Mouse (Mus musculus): ENCODE results near the gene Smpd3. TPM values are rescaled to one million over a fixed set of nuclear protein-coding genes. Genes with fewer than 3 reads are reported as not detected.
"Not testable (repeated sequence)": the region's sequence is repeated elsewhere in the genome, so short reads cannot be mapped to it uniquely, and the experiment has no call there.

The Smpd3 gene
- total RNA-seq, 2 experiments from 2014 or later, result 52.6 to 59.1 TPM

DNA sequence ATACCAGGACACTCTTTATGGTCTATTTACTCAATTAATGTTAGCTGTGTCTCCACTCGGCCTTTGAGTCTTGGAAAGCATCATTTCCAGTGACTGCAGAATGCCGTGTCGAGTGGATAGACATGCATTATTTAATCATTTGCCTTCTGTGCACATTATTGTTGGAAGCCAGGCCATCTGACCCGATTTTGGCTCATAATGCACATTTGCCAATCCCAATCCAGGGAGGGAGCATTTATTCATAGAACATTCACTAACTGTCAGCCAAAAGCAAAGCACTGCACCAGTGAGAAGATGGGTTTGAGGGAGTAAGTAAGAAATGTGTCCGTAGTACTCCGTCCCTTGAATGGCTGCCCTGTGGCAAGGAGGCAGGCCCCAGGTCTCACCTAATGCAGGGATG is 17.8 kb downstream of the Smpd3 start:
- H3K27ac ChIP-seq, result no peak overlapping the region
- no peak for TF ChIP-seq CTCF (IDR thresholded peaks at IDR 0.05)
- H3K4me3 ChIP-seq, result no peak overlapping the region
- intact Hi-C loops (cut with DNase I), result no loop called here
- DNase-seq (ENCODE audit: extremely low spot score in 1 of 2, low spot score in 2 of 2), result no peak

DNA sequence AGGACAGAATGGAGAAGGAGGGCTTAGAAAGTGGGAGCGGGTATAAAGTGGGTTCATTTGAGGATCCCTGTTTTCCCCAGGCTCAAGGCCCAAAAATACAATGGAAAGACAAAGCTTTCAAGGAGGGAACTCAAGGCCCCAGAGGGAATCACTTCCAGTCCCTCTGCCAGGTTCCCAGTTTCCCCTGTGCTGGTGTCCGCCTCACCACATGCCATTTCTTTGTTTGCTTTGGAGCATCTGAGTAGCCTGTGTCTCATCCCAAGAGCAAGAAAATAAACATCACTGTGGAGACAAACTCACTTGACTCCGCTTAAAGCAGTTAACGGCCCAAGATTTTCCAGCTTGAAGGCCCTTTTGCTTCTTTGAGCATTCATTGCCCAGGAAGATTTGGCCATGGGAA is 20.7 kb downstream of the Smpd3 start:
- intact Hi-C loops (cut with DNase I), result no loop called here
- no peak for DNase-seq (ENCODE audit: extremely low spot score in 1 of 2, low spot score in 2 of 2)
- no peak for TF ChIP-seq CTCF (IDR thresholded peaks at IDR 0.05)
- Histone ChIP-seq H3K27ac (no peak overlapping the region), H3K4me3 (no peak overlapping the region)

DNA sequence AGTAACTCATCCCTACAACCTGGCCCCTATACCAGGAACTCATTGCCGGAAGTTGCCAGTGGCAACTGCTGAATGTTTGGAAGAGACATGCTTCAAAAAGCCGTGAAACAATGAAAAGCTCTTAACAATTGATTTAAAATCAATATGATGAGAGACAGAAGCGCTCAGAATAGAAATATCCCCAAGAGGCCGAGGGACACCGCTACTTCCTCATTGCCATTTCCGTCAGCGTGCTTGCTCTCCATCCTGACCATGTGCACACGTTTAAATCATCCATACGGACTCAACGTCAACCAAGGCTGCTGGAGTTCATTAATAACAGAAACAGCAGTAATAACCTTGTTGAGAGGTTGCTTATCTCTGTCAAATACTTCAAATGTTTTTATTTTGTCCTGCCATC is 21.3 kb downstream of the Smpd3 start:
- intact Hi-C loops (cut with DNase I), result no loop called here
- no peak overlapping the region for H3K27ac ChIP-seq
- no peak for DNase-seq (ENCODE audit: extremely low spot score in 1 of 2, low spot score in 2 of 2)
- TF ChIP-seq CTCF (IDR thresholded peaks at IDR 0.05), result no peak
- H3K4me3 ChIP-seq, result no peak overlapping the region

DNA sequence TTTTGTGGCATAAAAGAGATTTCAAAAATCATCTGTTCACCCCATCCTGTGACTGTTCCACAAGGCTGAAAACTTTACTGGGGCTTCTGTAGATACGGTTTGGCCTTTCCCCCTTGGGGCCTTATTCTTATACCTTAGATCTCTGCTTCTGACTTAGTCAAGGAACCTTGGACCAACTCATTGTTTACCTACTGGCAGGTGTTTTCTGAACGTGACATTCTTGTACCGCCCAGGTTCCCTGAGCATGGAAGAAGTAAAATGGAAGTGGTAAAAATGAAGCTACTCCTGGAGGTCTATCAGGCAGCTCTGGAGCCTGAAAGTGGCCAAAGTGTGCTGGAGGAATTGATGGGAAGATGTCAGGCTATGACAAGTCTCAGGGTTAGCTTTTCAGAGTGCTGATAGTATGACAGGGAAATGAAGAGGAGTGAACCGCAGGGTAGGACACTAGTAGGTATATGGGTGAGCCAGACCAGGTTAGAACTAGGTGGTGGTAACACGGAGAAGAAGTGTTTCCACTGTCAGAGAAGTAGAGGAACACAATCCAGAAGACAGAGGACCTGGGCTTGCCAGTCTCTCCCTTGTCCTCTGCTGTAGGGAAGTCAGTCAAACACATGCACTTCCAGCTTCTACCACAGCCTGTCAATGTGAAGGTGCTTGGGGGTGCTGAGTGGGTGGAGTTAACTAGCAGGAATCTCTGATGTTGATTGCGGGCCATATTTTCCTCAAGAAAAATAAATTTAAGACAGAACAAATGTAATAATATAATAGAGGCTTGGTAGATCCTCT is 22.2 kb downstream of the Smpd3 start:
- no peak overlapping the region for H3K4me3 ChIP-seq
- no peak for DNase-seq (ENCODE audit: extremely low spot score in 1 of 2, low spot score in 2 of 2)
- intact Hi-C loops (cut with DNase I), result no loop called here

DNA sequence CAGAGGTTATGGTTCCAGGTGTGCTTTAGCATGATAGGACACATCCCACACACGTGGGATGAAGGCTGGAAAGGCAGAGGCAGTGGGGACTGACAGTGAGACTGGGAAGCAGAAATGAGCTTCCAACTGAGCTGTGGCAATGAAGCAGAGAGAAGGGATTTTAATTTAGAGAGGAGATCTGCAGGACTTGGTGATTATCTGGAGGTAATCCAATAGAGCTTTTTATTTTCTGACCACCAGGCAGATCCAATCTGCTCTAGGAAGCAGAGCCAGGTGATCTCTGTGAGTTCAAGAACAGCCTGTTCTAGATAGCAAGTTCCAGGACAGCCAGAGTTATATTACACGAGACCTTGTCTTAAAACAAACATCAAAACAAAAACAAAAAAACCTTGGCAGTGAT is 24.0 kb downstream of the Smpd3 start:
- H3K27ac ChIP-seq, result no peak overlapping the region
- intact Hi-C loops (cut with DNase I), result no loop called here
- no peak for TF ChIP-seq CTCF (IDR thresholded peaks at IDR 0.05)
- no peak overlapping the region for H3K4me3 ChIP-seq
- no peak for DNase-seq (ENCODE audit: extremely low spot score in 1 of 2, low spot score in 2 of 2)

More for the DNA sequence above, 22.2 kb downstream of the Smpd3 start:
- H3K27ac ChIP-seq, result no peak overlapping the region
- peak; percentile 15; the same call in 1 of the 2 replicates for TF ChIP-seq CTCF (IDR thresholded peaks at IDR 0.05)

DNA sequence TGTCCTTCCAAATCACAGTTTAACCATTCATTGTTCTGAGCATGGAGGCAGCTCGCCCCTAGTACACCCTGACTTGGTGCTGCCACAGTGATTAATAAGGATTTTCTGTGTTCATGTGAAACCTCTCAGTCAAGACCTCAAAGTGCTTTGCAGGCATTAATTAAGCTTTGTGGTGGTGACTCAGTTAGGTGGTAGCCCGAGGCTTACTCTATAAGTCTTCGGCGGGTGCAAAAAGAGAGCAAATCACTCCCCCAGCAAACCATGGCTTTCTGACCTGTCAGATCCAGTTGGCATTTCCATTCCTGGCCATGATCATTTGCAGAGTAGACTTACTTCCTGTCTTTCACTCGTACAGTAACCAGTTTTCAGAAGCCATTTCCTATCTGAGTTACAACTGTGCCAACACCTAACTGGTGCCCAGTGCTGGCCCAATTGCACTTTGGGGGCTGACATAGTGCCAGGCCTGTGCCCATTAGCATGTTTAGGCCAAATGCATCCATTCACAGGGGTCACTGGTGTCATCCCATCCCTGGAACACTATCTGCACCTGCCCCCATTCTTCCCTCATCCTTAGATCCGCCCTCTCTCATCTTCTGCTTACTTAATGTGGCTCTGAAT is 24.6 kb downstream of the Smpd3 start:
- intact Hi-C loops (cut with DNase I), result no loop called here
- TF ChIP-seq CTCF (IDR thresholded peaks at IDR 0.05), result no peak
- no peak for DNase-seq (ENCODE audit: extremely low spot score in 1 of 2, low spot score in 2 of 2)
- Histone ChIP-seq H3K27ac (no peak overlapping the region), H3K4me3 (no peak overlapping the region)

DNA sequence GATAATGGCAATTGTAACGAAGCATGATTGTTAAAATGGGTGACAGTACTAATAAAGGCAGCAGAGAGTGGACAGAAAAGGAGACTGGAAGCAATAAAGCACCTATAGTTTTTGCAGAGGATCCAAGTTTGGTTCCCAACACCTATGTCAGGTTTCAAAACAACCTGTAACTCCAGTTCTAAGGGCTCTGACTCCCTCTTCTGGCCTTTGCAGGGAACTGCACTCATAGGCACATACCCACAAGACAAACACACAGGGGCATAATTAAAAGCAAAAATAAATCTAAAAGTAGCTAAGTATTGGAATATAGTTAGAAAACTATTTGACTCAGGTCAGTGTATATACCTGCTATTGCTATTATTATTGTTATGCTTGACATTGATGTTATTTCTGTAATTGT is 25.8 kb downstream of the Smpd3 start:
- DNase-seq (ENCODE audit: extremely low spot score in 1 of 2, low spot score in 2 of 2), result no peak
- TF ChIP-seq CTCF (IDR thresholded peaks at IDR 0.05), result peak; percentile 36
- Histone ChIP-seq H3K27ac (no peak overlapping the region), H3K4me3 (no peak overlapping the region)
- intact Hi-C loops (cut with DNase I), result no loop called here

DNA sequence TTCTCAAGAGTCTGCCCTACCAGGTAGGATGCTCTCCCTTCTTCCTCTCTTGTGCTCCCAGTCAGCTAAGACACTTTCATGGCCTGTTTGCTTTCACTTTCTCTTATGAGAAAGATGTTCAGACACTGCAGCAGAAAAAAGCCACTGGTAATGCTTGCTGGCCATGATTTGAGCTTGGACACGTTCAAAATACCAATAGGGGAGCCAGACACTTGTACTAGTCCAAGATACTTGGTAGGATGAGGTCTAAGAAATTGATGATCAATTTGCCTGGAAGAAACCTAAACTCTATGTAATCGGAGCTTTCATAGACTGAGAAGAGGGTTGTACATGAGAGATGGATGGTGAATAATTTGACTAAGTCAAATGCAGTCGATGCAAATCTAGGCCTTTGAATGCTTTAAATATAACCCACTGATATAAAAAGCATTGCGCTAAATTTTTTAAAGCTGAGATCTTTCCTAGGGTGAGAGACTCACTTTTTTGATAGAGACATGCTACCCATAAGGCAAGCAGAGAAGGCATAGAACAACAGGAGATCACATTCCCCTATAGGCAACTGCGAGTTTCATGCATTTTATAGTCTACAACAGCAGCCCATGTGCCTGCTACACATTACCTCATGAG is 27.6 kb downstream of the Smpd3 start:
- TF ChIP-seq CTCF (IDR thresholded peaks at IDR 0.05), result no peak
- DNase-seq (ENCODE audit: extremely low spot score in 1 of 2, low spot score in 2 of 2), result no peak
- H3K4me3 ChIP-seq, result no peak overlapping the region
- peak overlapping the region; percentile 54 for H3K27ac ChIP-seq
- intact Hi-C loops (cut with DNase I), result no loop called here

DNA sequence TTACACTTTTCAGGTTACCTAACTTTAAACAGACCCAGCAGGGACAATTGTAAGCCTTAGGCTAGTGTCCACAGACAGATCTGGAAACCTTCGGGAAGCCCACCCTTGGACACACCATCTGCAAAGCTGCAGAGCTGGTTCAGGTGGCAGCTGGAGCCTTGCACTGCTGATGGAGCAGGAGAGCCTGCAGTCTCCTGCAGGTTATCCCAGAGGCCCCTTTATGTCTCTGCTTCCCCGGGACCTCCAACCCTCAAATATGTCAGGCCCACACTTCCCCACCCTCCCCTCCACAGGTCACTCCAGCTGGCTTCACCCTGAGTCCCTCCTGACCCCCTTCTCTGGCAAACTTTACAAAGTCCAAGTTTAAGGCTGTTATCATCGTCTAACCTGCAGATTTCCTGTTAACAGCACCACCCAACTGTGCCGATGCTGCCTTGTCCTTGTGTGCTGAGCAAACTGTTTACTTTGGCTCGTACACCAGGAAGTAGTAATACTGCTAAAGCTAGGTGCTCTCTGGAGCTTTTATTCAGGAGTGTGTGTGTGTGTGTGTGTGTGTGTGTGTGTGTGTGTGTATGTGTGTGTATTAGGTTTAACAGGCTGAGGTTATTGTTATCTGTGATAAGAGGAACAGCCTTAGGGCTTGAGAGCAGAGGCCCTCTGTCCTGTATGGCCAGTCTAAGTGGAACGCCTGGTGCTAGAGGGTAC is 29.6 kb downstream of the Smpd3 start:
- H3K4me3 ChIP-seq; DNase-seq (ENCODE audit: extremely low spot score in 1 of 2, low spot score in 2 of 2); intact Hi-C loops (cut with DNase I); H3K27ac ChIP-seq: not testable (repeated sequence)

DNA sequence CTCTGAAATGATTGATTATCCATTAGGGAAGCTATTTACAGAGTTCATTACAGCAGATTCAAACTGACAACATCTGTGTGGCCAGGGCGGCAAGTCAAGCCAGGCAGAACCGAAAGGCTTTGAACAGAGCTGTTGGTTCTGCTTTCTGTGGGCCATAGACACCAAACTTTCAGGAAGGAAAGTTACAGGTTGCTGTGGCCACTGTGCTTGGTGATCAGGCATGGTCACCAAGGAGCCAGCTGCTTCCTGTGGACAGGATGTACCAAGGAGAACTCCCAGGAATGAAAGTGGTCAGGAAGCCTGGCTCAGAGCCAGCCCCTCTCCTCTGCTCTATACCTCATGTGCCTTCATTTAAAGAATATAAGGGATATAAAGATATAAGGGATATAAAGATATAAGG is 30.2 kb downstream of the Smpd3 start:
- DNase-seq (ENCODE audit: extremely low spot score in 1 of 2, low spot score in 2 of 2), result no peak
- intact Hi-C loops (cut with DNase I), result no loop called here
- H3K4me3 ChIP-seq, result no peak overlapping the region
- H3K27ac ChIP-seq, result no peak overlapping the region
- TF ChIP-seq CTCF (IDR thresholded peaks at IDR 0.05), result no peak

DNA sequence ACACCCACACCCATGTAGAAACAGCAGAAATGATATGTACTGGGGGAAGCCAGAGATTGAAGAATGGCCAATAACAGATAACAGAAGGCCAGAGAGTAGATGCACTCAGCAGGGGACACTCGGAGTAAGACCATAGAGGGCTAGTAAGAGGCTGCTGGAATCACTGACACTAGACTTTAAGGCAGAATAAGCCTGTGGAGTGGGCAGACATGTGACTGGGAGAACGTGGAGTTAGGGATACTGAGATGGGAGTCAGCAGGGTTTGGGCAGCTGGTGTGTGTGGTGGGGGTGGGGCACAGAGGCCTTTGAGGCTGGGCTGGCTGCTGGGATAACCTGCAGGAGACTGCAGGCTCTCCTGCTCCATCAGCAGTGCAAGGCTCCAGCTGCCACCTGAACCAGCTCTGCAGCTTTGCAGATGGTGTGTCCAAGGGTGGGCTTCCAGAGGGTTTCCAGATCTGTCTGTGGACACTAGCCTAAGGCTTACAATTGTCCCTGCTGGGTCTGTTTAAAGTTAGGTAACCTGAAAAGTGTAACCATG is 31.0 kb downstream of the Smpd3 start:
- DNase-seq (ENCODE audit: extremely low spot score in 1 of 2, low spot score in 2 of 2); H3K27ac ChIP-seq; intact Hi-C loops (cut with DNase I); H3K4me3 ChIP-seq: not testable (repeated sequence)

DNA sequence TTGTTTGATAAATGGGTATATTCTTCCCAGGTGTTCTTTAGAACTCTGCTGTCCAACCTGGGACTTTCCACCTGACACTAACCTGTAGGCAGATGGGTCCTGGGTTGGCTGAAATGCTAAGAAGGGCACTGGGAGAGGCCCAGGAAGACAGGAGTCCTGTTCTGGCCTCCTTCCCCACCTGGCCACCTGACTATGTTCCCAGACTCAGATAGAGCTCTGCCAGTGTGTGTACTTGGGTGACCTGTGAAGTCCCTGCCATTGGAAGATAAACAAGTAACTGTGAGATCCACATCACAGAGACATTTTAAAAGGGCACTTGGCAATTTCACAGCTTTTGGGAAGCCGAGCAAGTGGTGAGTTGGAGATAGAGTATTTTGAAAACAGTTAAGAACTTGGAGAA is 31.7 kb downstream of the Smpd3 start:
- TF ChIP-seq CTCF (IDR thresholded peaks at IDR 0.05), result no peak
- intact Hi-C loops (cut with DNase I), result no loop called here
- no peak for DNase-seq (ENCODE audit: extremely low spot score in 1 of 2, low spot score in 2 of 2)
- Histone ChIP-seq H3K27ac (no peak overlapping the region), H3K4me3 (no peak overlapping the region)

All from left cerebral cortex, adult 2 months (tissue).